Mouse (Mus musculus): ENCODE results near the gene Bik. TPM values are rescaled to one million over a fixed set of nuclear protein-coding genes. Genes with fewer than 3 reads are reported as not detected.

The Bik gene
- total RNA-seq, 2 experiments from 2014 or later: 3.9 to 4.8 TPM

- DNase-seq (ENCODE audit: low spot score in 2 of 2): peak; percentile 96
Observed at GRCm38 (mm10) chr15:83510805-83511405, 15.8 kb upstream of the Bik start, which contains the start of gene Ttll1. Ttll1 (minus strand) TSS chr15:83510893.

DNA sequence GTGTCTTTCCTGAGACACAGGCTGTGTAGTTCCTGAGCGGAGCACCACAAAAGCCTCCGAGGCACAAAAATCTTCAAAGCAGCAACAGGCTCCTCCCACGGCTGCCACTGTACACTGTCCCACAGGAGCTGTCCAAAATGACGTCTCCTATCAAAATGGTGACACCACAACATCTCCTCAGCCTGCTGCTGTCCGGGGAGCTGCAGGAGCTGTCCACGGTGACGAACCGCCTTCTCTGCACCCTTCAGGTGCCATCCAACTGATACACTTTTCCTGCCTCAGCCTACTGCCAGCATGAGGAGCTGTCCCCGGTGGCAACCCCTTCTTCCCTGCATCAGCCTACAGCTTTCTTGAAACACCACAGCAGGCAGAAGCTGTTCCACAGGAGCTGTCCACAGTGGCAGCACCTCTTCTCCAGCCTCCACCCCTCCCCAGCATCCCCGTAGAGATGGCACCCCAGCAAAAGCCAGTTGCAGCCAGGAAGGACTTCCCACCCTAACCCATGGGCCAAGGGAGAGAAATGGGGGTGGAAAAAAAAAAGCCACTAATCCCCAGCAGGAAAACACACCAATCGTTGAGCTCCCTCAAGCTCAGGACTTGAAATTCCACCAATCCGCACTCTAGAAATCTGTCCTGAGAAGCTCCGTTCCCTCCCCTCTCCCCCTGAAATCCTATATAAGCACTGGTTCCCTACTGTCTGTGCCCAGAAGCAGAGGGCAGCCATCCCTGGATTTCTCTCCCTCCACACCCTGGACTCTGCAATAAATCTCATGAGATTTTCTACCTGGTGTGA lies 14.0 kb upstream of the Bik start:
- DNase-seq (ENCODE audit: low spot score in 2 of 2): no peak

GRCm38 (mm10) chr15:83515018-83515417 lies 11.6 kb upstream of the Bik start:
- DNase-seq (ENCODE audit: low spot score in 2 of 2): no peak

DNA sequence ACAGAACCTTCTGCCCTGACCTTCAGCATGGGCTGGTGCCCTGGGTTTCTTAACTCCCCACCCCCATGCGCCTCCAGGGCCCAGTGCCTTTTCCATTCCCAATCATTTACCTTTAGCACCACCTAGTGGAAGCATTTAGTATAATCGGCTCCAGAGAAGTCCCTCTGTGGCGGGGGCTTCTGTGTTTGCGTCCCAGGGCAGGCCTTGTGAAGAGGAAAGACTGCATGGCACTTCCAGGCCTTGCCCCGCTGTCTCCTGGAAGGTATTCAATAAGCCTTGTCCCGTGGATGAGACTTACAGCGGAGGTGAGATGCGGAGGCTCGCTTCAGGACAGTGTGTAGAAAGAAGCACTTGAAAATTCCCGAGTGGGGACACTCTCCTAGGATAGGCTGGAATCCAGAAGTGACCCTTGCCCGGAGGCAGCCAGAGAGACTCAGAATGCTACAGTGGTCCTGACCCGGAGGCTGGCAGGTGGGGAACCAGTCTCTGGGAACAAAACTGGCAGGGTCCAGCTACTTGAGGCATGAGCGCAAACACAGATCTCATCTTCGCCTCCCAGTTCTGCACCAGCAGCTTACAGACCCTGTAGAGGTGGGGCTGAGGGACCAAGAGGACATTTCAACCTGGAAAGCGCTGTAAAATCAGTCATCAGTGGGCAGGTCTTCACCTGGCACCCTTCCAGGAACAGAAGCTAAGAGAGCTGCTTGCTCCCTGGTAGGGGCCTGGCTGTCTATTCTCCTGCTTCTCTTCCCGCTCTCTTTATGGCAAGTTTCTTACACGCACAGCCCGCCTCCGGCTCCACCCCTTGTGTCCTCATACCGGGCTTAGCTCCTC lies 8.2 kb upstream of the Bik start:
- peak in 1 of 2 experiments; percentile 44 for DNase-seq (ENCODE audit: low spot score in 2 of 2)

GRCm38 (mm10) chr15:83520861-83521382 lies 5.7 kb upstream of the Bik start:
- no peak for DNase-seq (ENCODE audit: low spot score in 2 of 2)

GRCm38 (mm10) chr15:83523196-83523595 lies 3.5 kb upstream of the Bik start:
- no peak for DNase-seq (ENCODE audit: low spot score in 2 of 2)

DNA sequence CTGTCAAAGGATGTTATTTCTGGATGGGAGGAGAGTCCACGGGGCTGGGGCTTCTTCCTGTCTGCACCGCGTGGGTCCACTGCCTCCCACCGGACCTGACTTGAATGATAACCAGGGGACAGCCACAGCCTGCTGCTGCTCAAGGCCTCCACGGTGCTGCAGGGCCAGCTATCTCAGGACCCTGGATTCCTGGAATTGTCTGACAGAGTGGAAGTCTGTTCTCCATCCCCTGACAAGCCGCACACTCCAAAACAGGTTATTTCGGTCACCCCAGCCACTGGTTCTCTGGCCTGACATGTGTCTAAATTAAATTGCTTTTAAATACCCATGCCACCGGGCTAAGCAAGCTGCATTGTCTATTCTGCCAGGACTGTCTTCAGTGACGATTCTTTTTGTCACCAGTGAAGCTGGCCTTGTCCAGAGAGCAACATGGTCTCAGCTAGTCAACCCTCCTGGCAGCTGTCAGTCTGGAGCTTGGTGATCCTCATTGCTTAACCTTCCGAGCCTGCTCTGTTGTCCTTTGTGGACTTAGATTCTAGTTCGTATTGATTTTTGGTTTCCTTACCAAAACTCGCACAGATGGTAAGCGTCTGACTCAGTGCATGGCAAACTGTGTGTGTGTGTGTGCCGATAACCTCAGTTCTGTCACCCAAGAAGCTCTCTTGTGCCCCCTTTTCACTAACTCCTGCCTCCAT lies 2.9 kb upstream of the Bik start:
- DNase-seq (ENCODE audit: low spot score in 2 of 2): no peak

DNA sequence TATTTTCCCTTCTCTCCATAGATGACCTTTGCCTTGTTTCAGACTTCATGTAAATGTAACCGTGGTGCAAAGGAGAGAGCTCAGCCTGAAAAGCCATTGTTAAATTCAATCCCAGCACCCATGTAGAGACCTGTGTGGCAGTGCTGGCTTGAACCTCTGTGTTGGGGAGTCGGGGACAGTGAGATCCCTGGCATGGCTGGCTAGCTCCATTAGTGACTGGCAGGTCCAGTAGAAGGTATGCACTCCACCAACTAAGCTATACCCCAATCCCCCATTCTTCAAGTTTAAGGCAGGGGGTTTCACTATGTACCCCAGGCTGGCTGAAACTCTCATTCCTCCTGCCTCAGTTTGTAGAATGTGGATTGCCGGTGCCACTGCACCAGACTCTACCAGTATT lies 2.3 kb upstream of the Bik start:
- DNase-seq (ENCODE audit: low spot score in 2 of 2): no peak

DNA sequence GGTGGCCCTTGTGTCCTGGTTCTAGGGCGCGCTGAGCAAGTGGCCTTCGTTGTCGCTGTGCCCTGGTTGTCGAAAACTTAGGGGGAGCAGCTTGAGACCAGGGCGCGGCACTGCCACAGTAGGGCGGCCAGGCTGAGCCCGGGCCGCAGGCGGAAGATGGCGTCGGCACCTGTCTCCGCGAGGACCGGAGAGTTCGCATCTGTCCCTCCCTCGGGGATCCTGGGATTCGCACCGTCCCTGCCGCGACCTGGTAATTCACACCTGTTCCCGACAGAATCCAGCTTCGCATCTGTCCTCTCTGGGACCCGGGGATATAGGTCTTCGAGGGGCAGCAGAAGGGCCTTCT lies 403 bp downstream of the Bik start:
- no peak for DNase-seq (ENCODE audit: low spot score in 2 of 2)

DNA sequence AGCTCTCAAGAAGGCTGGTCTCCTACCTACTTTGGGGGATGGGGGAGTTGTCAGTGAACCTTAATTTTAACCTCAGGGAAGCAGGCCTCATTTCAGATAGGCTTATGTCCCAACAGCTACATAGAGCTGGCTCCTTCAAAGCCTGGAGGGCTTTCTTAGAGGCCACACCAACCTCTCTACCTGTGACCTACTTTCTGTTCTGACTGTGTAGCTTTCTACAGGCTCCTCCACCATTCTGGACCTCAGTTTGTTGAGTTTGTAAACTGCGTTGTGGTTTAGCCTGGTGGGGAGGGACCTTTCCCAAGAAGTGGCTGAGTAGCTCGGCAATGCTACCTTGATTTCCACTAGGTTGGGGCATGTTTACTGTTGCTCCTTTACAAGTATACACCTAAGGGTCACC lies 1.1 kb downstream of the Bik start:
- no peak for DNase-seq (ENCODE audit: low spot score in 2 of 2)

- no peak for DNase-seq (ENCODE audit: low spot score in 2 of 2)
Observed at GRCm38 (mm10) chr15:83528892-83529291, 2.2 kb downstream of the Bik start.

GRCm38 (mm10) chr15:83529765-83530164 lies 3.1 kb downstream of the Bik start:
- peak in 1 of 2 experiments; percentile 40 for DNase-seq (ENCODE audit: low spot score in 2 of 2)

DNA sequence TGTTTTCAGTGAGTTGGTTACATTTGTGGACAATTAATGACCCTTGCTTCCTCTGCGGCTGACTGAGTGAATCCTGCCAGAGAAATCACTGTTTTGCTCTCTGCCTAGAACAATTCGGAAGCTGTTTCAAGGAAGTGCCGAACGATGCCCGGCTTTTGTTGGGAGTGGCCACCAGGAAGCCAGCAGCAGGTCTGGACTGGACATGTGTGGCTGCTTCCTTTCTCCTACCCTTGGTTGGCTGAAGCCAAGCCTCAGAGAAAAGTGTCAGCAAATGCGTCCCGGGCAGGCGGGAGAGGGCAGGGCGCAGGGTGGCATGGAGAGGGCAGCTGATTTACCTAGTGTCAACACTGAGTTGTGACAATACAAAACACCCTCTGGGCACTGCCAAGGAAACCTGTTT lies 3.6 kb downstream of the Bik start:
- no peak for DNase-seq (ENCODE audit: low spot score in 2 of 2)

GRCm38 (mm10) chr15:83530688-83531087 lies 4.0 kb downstream of the Bik start:
- no peak for DNase-seq (ENCODE audit: low spot score in 2 of 2)

- no peak for DNase-seq (ENCODE audit: low spot score in 2 of 2)
Observed at GRCm38 (mm10) chr15:83531961-83532469, 5.4 kb downstream of the Bik start.

- DNase-seq (ENCODE audit: low spot score in 2 of 2): no peak
Observed at GRCm38 (mm10) chr15:83532606-83533005, 5.9 kb downstream of the Bik start.

GRCm38 (mm10) chr15:83534960-83535889 lies 8.6 kb downstream of the Bik start:
- no peak for DNase-seq (ENCODE audit: low spot score in 2 of 2)

DNA sequence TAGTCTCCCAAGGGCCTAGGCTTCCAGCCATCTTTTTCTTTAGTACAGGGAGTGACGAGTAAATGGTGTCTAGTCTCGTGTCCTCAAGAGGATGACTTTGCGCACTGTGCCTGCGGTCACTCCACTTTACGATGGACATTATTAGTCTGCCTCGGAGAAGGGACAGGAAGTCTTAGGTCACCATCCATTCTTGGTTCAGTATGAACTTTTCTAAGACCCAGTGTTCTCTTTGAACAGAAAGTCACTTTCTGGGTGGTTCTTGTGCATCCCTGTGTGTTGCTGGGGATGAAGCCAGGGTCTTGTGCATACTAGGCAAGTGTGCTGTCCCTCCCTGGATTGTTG lies 9.2 kb downstream of the Bik start:
- DNase-seq (ENCODE audit: low spot score in 2 of 2): no peak

DNA sequence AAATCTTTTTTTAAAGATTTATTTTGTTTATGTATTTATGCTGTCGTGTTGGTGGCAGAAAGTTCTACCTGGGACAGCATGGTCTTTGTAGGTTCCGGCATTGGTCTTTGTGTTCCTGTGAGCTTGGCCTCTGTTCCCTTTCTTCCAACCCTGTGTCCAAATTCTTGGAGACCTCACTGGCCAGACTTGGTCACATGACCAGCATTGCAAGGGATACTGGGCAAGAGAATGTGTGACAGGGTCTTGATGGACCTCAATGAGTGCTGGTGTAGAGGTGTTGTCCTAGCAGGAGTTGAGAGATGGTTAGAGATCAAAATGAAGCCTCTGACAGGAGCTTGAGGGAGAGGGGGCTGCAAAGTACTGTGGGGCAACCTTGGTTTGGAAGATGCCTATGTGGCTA lies 12.2 kb downstream of the Bik start:
- no peak for DNase-seq (ENCODE audit: low spot score in 2 of 2)

GRCm38 (mm10) chr15:83539905-83540304 lies 13.2 kb downstream of the Bik start:
- DNase-seq (ENCODE audit: low spot score in 2 of 2): no peak
